9 mouse cellular contexts compared by ENCODE assay signal in the genomic region with DNA sequence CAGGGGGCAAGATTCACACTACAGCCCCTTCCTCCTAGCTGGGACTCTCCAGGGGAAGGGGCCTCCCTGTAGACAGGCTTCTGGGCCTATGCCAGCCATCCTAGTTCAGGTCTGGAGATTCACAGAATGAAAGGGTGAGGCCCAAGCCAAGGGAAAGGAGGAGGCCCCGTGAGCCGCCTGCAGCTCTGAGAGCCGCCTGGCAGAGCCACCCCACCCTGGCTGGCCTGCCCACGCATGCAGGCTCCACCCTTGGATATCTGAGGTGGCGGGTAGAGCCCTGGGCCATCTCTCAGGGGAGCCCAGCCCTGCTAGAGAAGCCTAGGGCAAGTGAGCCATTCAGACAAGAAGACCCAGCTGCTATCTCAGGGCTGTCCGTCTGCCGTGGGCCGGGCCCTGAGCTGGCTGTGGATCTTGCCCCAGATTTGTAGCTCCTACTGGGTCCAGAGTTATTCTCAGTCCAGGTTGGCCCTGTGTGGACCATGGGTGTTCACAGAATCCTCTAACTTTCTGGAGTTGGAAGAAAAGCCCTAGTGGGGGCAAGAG. TPM values are rescaled to one million over a fixed set of nuclear protein-coding genes. Genes with fewer than 3 reads are reported as not detected.
DNase-seq lines count a peak whose midpoint lies in the region; ATAC-seq lines count a peak whose summit lies in the region.
"Had no signal": no experiment of that assay in that cellular context is flagged by ENCODE, and none has a peak within 500 bp of the region (broad histone marks: within the 10 kb centered on the region; RNA-seq: fewer than 3 reads in every experiment).

No protein-coding gene starts in this region.

- peaks cover 28% of the 10 kb centered on the region for H3K4me1 ChIP-seq in kidney, embryonic 16.5 days (ENCODE audit: insufficient read depth, low read length)
- H3K4me1 ChIP-seq in embryonic facial prominence, embryonic 14.5 days (ENCODE audit: control insufficient read depth, insufficient read depth, low read length): peaks cover 28% of the 10 kb centered on the region

- no peak overlapping the region for H3K4me3 ChIP-seq in kidney, embryonic 16.5 days (ENCODE audit: low read length)
- no peak overlapping the region for H3K4me3 ChIP-seq in embryonic facial prominence, embryonic 14.5 days (ENCODE audit: low read depth, low read length)

- no peaks in the 10 kb centered on the region for H3K36me3 ChIP-seq in kidney, embryonic 16.5 days (ENCODE audit: insufficient read depth, low read length)
- no peaks in the 10 kb centered on the region for H3K36me3 ChIP-seq in embryonic facial prominence, embryonic 14.5 days (ENCODE audit: control insufficient read depth, insufficient read depth, low read length)

- no peak overlapping the region for H3K4me2 ChIP-seq in kidney, embryonic 16.5 days (replicated peaks; ENCODE audit: low read depth, low read length)
- no peak overlapping the region for H3K4me2 ChIP-seq in embryonic facial prominence, embryonic 14.5 days (ENCODE audit: low read depth, low read length)

- 46% methylated on average over 8 of the region's 8 CpGs for WGBS in kidney, embryonic 16.5 days
- WGBS in embryonic facial prominence, embryonic 14.5 days: 72% methylated on average over 7 of the region's 8 CpGs

- peak overlapping the region; percentile 51 for H3K9ac ChIP-seq in kidney, embryonic 16.5 days (replicated peaks; ENCODE audit: low read length)
- H3K9ac ChIP-seq in embryonic facial prominence, embryonic 14.5 days (ENCODE audit: low read depth, low read length): peak overlapping the region; percentile 22; the same call in 1 of the 2 replicates

- no peaks in the 10 kb centered on the region for H3K27me3 ChIP-seq in kidney, embryonic 16.5 days (ENCODE audit: insufficient read depth, low read length)
- no peaks in the 10 kb centered on the region for H3K27me3 ChIP-seq in embryonic facial prominence, embryonic 14.5 days (replicated peaks; ENCODE audit: control insufficient read depth, insufficient read depth, low read length)

- no peaks in the 10 kb centered on the region for H3K9me3 ChIP-seq in kidney, embryonic 16.5 days (ENCODE audit: low read length)
- H3K9me3 ChIP-seq in embryonic facial prominence, embryonic 14.5 days (ENCODE audit: control insufficient read depth, low read length): no peaks in the 10 kb centered on the region

- ATAC-seq in kidney, embryonic 16.5 days (ENCODE audit: low FRiP score, low TSS enrichment): 0 out of 2 replicates have a peak, but pooled peaks have one; percentile 19
- peak; percentile 50; the same call in 1 of the 2 replicates for ATAC-seq in embryonic facial prominence, embryonic 14.5 days (ENCODE audit: low read depth)
- peak; percentile 66 for ATAC-seq in megakaryocyte progenitor cell, adult 5-6 weeks (replicated peaks; ENCODE audit: poor library complexity)

- peak overlapping the region; percentile 52 for H3K27ac ChIP-seq in kidney, embryonic 16.5 days (ENCODE audit: low read length)
- peak overlapping the region; percentile 39; the same call in 1 of the 2 replicates for H3K27ac ChIP-seq in embryonic facial prominence, embryonic 14.5 days (replicated peaks; ENCODE audit: low read depth, low read length)

- no peak for DNase-seq in kidney, postnatal 36 days
- peak; percentile 84 for DNase-seq in MN1 (ENCODE audit: low spot score)
- peak; percentile 69 for DNase-seq in embryonic facial prominence, embryonic 14.5 days (ENCODE audit: low spot score)
- DNase-seq in right cerebral cortex, postnatal 14 days: no peak
- DNase-seq in thymus, postnatal 10 days (ENCODE audit: low spot score in 2 of 2): no peak
- no peak for DNase-seq in layer of hippocampus, adult 9-11 months
- DNase-seq: adrenal gland, postnatal 36 days had no signal

RNA-seq across cellular contexts. Expression of a gene that starts 20.5 kb away (rescaled TPM):
- 25.5 and 28.1 TPM in 2 replicates for polyA plus RNA-seq in kidney, embryonic 16.5 days (2015; fragmentation: Nextera tagmentation; extraction: Ambion mirVana)
- 12.0 and 13.4 TPM in 2 replicates for polyA plus RNA-seq in embryonic facial prominence, embryonic 14.5 days (2014; fragmentation: Nextera tagmentation; extraction: Ambion mirVana)
- total RNA-seq in megakaryocyte progenitor cell, adult 5-6 weeks (2015): 0.66 and 1.2 TPM in 2 replicates
- 1.6 and 2.6 TPM in 2 replicates for total RNA-seq in megakaryocyte progenitor cell, adult 5-6 weeks (2017)

RNA-seq across cellular contexts. Expression of a gene that starts 22.9 kb away (rescaled TPM):
- 1.9 and 3.0 TPM in 2 replicates for polyA plus RNA-seq in kidney, embryonic 16.5 days (2015; fragmentation: Nextera tagmentation; extraction: Ambion mirVana)
- 0.65 and 1.4 TPM in 2 replicates for polyA plus RNA-seq in embryonic facial prominence, embryonic 14.5 days (2014; fragmentation: Nextera tagmentation; extraction: Ambion mirVana)
- total RNA-seq in megakaryocyte progenitor cell, adult 5-6 weeks (2015): 1.5 TPM in 1 of 2 replicates, not detected in the other
- 0.10 TPM in 1 of 2 replicates, not detected in the other for total RNA-seq in megakaryocyte progenitor cell, adult 5-6 weeks (2017)

RNA-seq across cellular contexts. Expression of a gene that starts 53.7 kb away (rescaled TPM):
- 31.7 and 35.6 TPM in 2 replicates for polyA plus RNA-seq in kidney, embryonic 16.5 days (2015; fragmentation: Nextera tagmentation; extraction: Ambion mirVana)
- 25.1 and 26.5 TPM in 2 replicates for polyA plus RNA-seq in embryonic facial prominence, embryonic 14.5 days (2014; fragmentation: Nextera tagmentation; extraction: Ambion mirVana)
- 26.9 and 28.4 TPM in 2 replicates for total RNA-seq in megakaryocyte progenitor cell, adult 5-6 weeks (2015)
- total RNA-seq in megakaryocyte progenitor cell, adult 5-6 weeks (2017): 33.4 and 35.1 TPM in 2 replicates

RNA-seq across cellular contexts. Expression of a gene that starts 54.5 kb away (rescaled TPM):
- polyA plus RNA-seq in kidney, embryonic 16.5 days (2015; fragmentation: Nextera tagmentation; extraction: Ambion mirVana): 0.50 and 0.63 TPM in 2 replicates
- 1.2 and 1.5 TPM in 2 replicates for polyA plus RNA-seq in embryonic facial prominence, embryonic 14.5 days (2014; fragmentation: Nextera tagmentation; extraction: Ambion mirVana)
- total RNA-seq in megakaryocyte progenitor cell, adult 5-6 weeks (2015): 0.71 and 0.91 TPM in 2 replicates
- total RNA-seq in megakaryocyte progenitor cell, adult 5-6 weeks (2017): 1.2 and 3.2 TPM in 2 replicates
- total RNA-seq: adrenal gland, postnatal 36 days had no signal

RNA-seq across cellular contexts. Expression of a gene that starts 59.3 kb away (rescaled TPM):
- polyA plus RNA-seq in kidney, embryonic 16.5 days (2015; fragmentation: Nextera tagmentation; extraction: Ambion mirVana): 22.2 and 30.6 TPM in 2 replicates
- polyA plus RNA-seq in embryonic facial prominence, embryonic 14.5 days (2014; fragmentation: Nextera tagmentation; extraction: Ambion mirVana): 4.2 and 4.4 TPM in 2 replicates
- 1.1 and 1.3 TPM in 2 replicates for total RNA-seq in megakaryocyte progenitor cell, adult 5-6 weeks (2015)
- total RNA-seq in megakaryocyte progenitor cell, adult 5-6 weeks (2017): 0.91 TPM in 1 of 2 replicates, not detected in the other

Comparison
In these comparisons a context has a peak if more than half of its experiments do, and no peak if none do; other contexts are left out.
1. DNase-seq: peak in MN1 (single experiment) and embryonic facial prominence, embryonic 14.5 days (single experiment); none in kidney, postnatal 36 days (0 of 2), right cerebral cortex, postnatal 14 days (single experiment), thymus, postnatal 10 days (0 of 2) and layer of hippocampus, adult 9-11 months (single experiment).
2. Peak in every context shown above with its lines, with median percentiles within 50 percentile points of each other: ATAC-seq.